ENCODE assay signal across 18 mouse cellular contexts in the genomic region with DNA sequence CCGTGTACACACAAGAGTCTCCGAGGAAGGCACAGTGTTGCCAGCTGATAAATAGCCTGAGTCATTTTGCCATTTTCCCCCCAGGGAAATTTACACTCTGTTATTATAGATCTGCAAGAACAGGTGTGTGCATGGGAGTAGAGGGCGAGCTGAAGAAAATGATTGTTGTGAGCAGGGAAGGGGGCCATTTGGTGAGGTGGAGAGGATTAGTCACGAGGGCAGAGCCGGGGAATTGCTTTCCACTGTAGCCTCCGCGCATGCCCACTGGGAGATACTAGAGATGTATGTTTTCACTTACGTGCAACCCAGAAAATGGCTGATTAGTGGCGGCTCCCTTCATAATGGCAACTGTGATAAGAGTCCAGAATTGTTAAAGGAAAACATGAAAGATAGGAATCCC.
DNase-seq lines count a peak whose midpoint lies in the region; ATAC-seq and TF ChIP-seq lines count a peak whose summit lies in the region.
"Had no signal": no experiment of that assay in that cellular context is flagged by ENCODE, and none has a peak within 500 bp of the region (broad histone marks: within the 10 kb centered on the region; RNA-seq: fewer than 3 reads in every experiment).

No protein-coding gene starts in this region.

- no peak overlapping the region for H3K4me3 ChIP-seq in hindbrain, embryonic 11.5 days (ENCODE audit: low read depth, low read length)
- no peak overlapping the region for H3K4me3 ChIP-seq in hindbrain, embryonic 10.5 days
- H3K4me3 ChIP-seq in embryonic facial prominence, embryonic 10.5 days: no peak overlapping the region
- H3K4me3 ChIP-seq in hindbrain, embryonic 15.5 days: no peak overlapping the region
- H3K4me3 ChIP-seq in neural tube, embryonic 14.5 days (ENCODE audit: low read depth, low read length): no peak overlapping the region
- no peak overlapping the region for H3K4me3 ChIP-seq in cerebellum, adult 2 months (replicated peaks; ENCODE audit: insufficient read depth, low read depth, low read length)
- no peak overlapping the region for H3K4me3 ChIP-seq in kidney, adult 2 months (ENCODE audit: insufficient read depth, low read depth, low read length)
- H3K4me3 ChIP-seq: forebrain, embryonic 15.5 days; intestine, embryonic 15.5 days; liver, embryonic 12.5 days; megakaryocyte, embryonic 14.5 days had no signal

- no peak overlapping the region for H3K4me2 ChIP-seq in hindbrain, embryonic 11.5 days (replicated peaks; ENCODE audit: low read depth, low read length)
- peak overlapping the region; percentile 7; the same call in 1 of the 2 replicates for H3K4me2 ChIP-seq in hindbrain, embryonic 15.5 days
- H3K4me2 ChIP-seq in neural tube, embryonic 14.5 days (ENCODE audit: low read depth, low read length): no peak overlapping the region
- H3K4me2 ChIP-seq: forebrain, embryonic 15.5 days; intestine, embryonic 15.5 days; liver, embryonic 12.5 days had no signal

- H3K27me3 ChIP-seq in hindbrain, embryonic 11.5 days (ENCODE audit: control insufficient read depth, insufficient read depth, low read length): no peaks in the 10 kb centered on the region
- H3K27me3 ChIP-seq in hindbrain, embryonic 10.5 days (ENCODE audit: insufficient read depth, poor library complexity, severe bottlenecking): no peaks in the 10 kb centered on the region
- H3K27me3 ChIP-seq in embryonic facial prominence, embryonic 10.5 days (replicated peaks; ENCODE audit: low read depth, poor library complexity, severe bottlenecking): no peaks in the 10 kb centered on the region
- no peaks in the 10 kb centered on the region for H3K27me3 ChIP-seq in hindbrain, embryonic 15.5 days
- no peaks in the 10 kb centered on the region for H3K27me3 ChIP-seq in neural tube, embryonic 14.5 days (ENCODE audit: control insufficient read depth, insufficient read depth, low read length)
- H3K27me3 ChIP-seq in cerebellum, adult 2 months (ENCODE audit: control insufficient read depth, insufficient read depth, low read length): no peaks in the 10 kb centered on the region
- H3K27me3 ChIP-seq in kidney, adult 2 months (replicated peaks; ENCODE audit: control insufficient read depth, insufficient read depth, low read length): no peaks in the 10 kb centered on the region
- H3K27me3 ChIP-seq: forebrain, embryonic 15.5 days; intestine, embryonic 15.5 days; liver, embryonic 12.5 days had no signal

- no peak for TF ChIP-seq POLR2A in cerebellum, adult 2 months (IDR thresholded peaks at IDR 0.05; ENCODE audit: borderline replicate concordance, insufficient read depth, low read length)
- no peak for TF ChIP-seq POLR2A in kidney, adult 2 months (IDR thresholded peaks at IDR 0.05; ENCODE audit: low read depth, low read length)

- 58% methylated on average over 9 of the region's 9 CpGs for WGBS in hindbrain, embryonic 11.5 days
- WGBS in hindbrain, embryonic 10.5 days: 71% methylated on average over 9 of the region's 9 CpGs
- WGBS in embryonic facial prominence, embryonic 10.5 days: 52% methylated on average over 9 of the region's 9 CpGs
- 39% methylated on average over 9 of the region's 9 CpGs for WGBS in hindbrain, embryonic 15.5 days
- 49% methylated on average over 9 of the region's 9 CpGs for WGBS in neural tube, embryonic 14.5 days
- 72% methylated on average over 9 of the region's 9 CpGs for WGBS in cerebellum, adult 2 months
- WGBS in kidney, adult 2 months: 81% methylated on average over 9 of the region's 9 CpGs

- H3K27ac ChIP-seq in hindbrain, embryonic 11.5 days (ENCODE audit: low read depth, low read length): no peak overlapping the region
- no peak overlapping the region for H3K27ac ChIP-seq in hindbrain, embryonic 10.5 days
- H3K27ac ChIP-seq in embryonic facial prominence, embryonic 10.5 days (replicated peaks): no peak overlapping the region
- peak overlapping the region; percentile 61 for H3K27ac ChIP-seq in hindbrain, embryonic 15.5 days (replicated peaks)
- peak overlapping the region; percentile 22; the same call in 1 of the 2 replicates for H3K27ac ChIP-seq in neural tube, embryonic 14.5 days (ENCODE audit: low read depth, low read length)
- H3K27ac ChIP-seq in cerebellum, adult 2 months (ENCODE audit: insufficient read depth, low read length): no peak overlapping the region
- no peak overlapping the region for H3K27ac ChIP-seq in kidney, adult 2 months (ENCODE audit: insufficient read depth, low read depth, low read length)
- H3K27ac ChIP-seq: forebrain, embryonic 15.5 days; intestine, embryonic 15.5 days; liver, embryonic 12.5 days had no signal

- ATAC-seq in hindbrain, embryonic 11.5 days (ENCODE audit: low FRiP score): 0 out of 2 replicates have a peak, but pooled peaks have one; percentile 22
- peak; percentile 61; the same call in 1 of the 2 replicates for ATAC-seq in hindbrain, embryonic 15.5 days (ENCODE audit: low FRiP score, low read depth)
- ATAC-seq in neural tube, embryonic 14.5 days (ENCODE audit: low read depth): peak; percentile 68
- ATAC-seq: CD4-positive, CD25-positive, alpha-beta regulatory T cell, adult 4 months; forebrain, embryonic 15.5 days; intestine, embryonic 15.5 days; liver, embryonic 12.5 days had no signal

- no peak for DNase-seq in hindbrain, embryonic 11.5 days (ENCODE audit: low spot score)
- no peak for DNase-seq in hindbrain, embryonic 10.5 days (ENCODE audit: low spot score)
- DNase-seq in embryonic facial prominence, embryonic 10.5 days (ENCODE audit: low spot score): peak; percentile 39
- no peak for DNase-seq in cerebellum, adult 2 months
- DNase-seq in cerebellum, adult 11-12 months: no peak
- no peak for DNase-seq in kidney, adult 2 months
- DNase-seq: cerebellum, adult 9-10 months; gastrocnemius, postnatal 25 days; heart, postnatal 10 days; kidney, postnatal 14 days; right cerebral cortex, postnatal 25 days had no signal

- no peaks in the 10 kb centered on the region for H3K9me3 ChIP-seq in hindbrain, embryonic 11.5 days (ENCODE audit: control insufficient read depth, low read length)
- no peaks in the 10 kb centered on the region for H3K9me3 ChIP-seq in hindbrain, embryonic 10.5 days
- no peaks in the 10 kb centered on the region for H3K9me3 ChIP-seq in embryonic facial prominence, embryonic 10.5 days
- H3K9me3 ChIP-seq in hindbrain, embryonic 15.5 days: no peaks in the 10 kb centered on the region
- H3K9me3 ChIP-seq in neural tube, embryonic 14.5 days (ENCODE audit: control insufficient read depth, low read length): no peaks in the 10 kb centered on the region
- H3K9me3 ChIP-seq: forebrain, embryonic 15.5 days; intestine, embryonic 15.5 days; liver, embryonic 12.5 days; megakaryocyte, embryonic 14.5 days had no signal

- no peaks in the 10 kb centered on the region for H3K36me3 ChIP-seq in hindbrain, embryonic 11.5 days (ENCODE audit: control insufficient read depth, insufficient read depth, low read length)
- H3K36me3 ChIP-seq in hindbrain, embryonic 10.5 days: no peaks in the 10 kb centered on the region
- no peaks in the 10 kb centered on the region for H3K36me3 ChIP-seq in embryonic facial prominence, embryonic 10.5 days (replicated peaks)
- H3K36me3 ChIP-seq in hindbrain, embryonic 15.5 days: no peaks in the 10 kb centered on the region
- H3K36me3 ChIP-seq in neural tube, embryonic 14.5 days (ENCODE audit: control insufficient read depth, insufficient read depth, low read length): no peaks in the 10 kb centered on the region
- no peaks in the 10 kb centered on the region for H3K36me3 ChIP-seq in kidney, adult 2 months (ENCODE audit: control insufficient read depth, insufficient read depth, low read length)
- H3K36me3 ChIP-seq: forebrain, embryonic 15.5 days; intestine, embryonic 15.5 days; liver, embryonic 12.5 days had no signal

- no peak overlapping the region for H3K9ac ChIP-seq in hindbrain, embryonic 11.5 days (ENCODE audit: low read depth, low read length)
- H3K9ac ChIP-seq in hindbrain, embryonic 15.5 days: no peak overlapping the region
- no peak overlapping the region for H3K9ac ChIP-seq in neural tube, embryonic 14.5 days (replicated peaks; ENCODE audit: low read depth, low read length)
- H3K9ac ChIP-seq: forebrain, embryonic 15.5 days; intestine, embryonic 15.5 days; liver, embryonic 12.5 days had no signal

- TF ChIP-seq CTCF in cerebellum, adult 2 months (IDR thresholded peaks at IDR 0.05; ENCODE audit: borderline replicate concordance, insufficient read depth, low read depth, low read length): no peak
- no peak for TF ChIP-seq CTCF in kidney, adult 2 months (conservative IDR thresholded peaks at IDR 0.05; ENCODE audit: insufficient read depth, insufficient read length, low read depth, low read length)

- no peaks in the 10 kb centered on the region for H3K4me1 ChIP-seq in hindbrain, embryonic 11.5 days (replicated peaks; ENCODE audit: control insufficient read depth, insufficient read depth, low read length)
- peaks cover 29% of the 10 kb centered on the region for H3K4me1 ChIP-seq in hindbrain, embryonic 10.5 days (replicated peaks)
- peaks cover 41% of the 10 kb centered on the region for H3K4me1 ChIP-seq in embryonic facial prominence, embryonic 10.5 days
- peaks cover 17% of the 10 kb centered on the region for H3K4me1 ChIP-seq in hindbrain, embryonic 15.5 days (replicated peaks)
- no peaks in the 10 kb centered on the region for H3K4me1 ChIP-seq in neural tube, embryonic 14.5 days (ENCODE audit: control insufficient read depth, insufficient read depth, low read length)
- H3K4me1 ChIP-seq in cerebellum, adult 2 months (ENCODE audit: control insufficient read depth, insufficient read depth, low read length): no peaks in the 10 kb centered on the region
- H3K4me1 ChIP-seq in kidney, adult 2 months (ENCODE audit: control insufficient read depth, insufficient read depth, low read length): no peaks in the 10 kb centered on the region
- H3K4me1 ChIP-seq: forebrain, embryonic 15.5 days; intestine, embryonic 15.5 days; liver, embryonic 12.5 days had no signal

Comparison
In these comparisons a context has a peak if more than half of its experiments do, and no peak if none do; other contexts are left out.
1. H3K27ac ChIP-seq: peak in hindbrain, embryonic 15.5 days (single experiment) and neural tube, embryonic 14.5 days (single experiment); none in hindbrain, embryonic 11.5 days (single experiment), hindbrain, embryonic 10.5 days (single experiment), embryonic facial prominence, embryonic 10.5 days (single experiment), cerebellum, adult 2 months (single experiment) and kidney, adult 2 months (single experiment).
2. Peak in every context shown above with its lines, with median percentiles within 50 percentile points of each other: ATAC-seq.